Mouse (Mus musculus) E14TG2a.4 (cell line): ENCODE measurements around the gene Cilp.

Experiments used
- H3K27me3 ChIP-seq: 2 replicates; pipeline ENCODE4 v1.6.1; 2014; ENCODE audit warnings: low read length, control low read depth; ENCODE audit not compliant: insufficient read depth
- H3K36me3 ChIP-seq: 2 replicates; pipeline ENCODE4 v1.6.1; 2014; ENCODE audit warnings: low read length, control low read depth; ENCODE audit not compliant: insufficient read depth
- H3K4me1 ChIP-seq: replicated peaks from 2 replicates; pipeline ENCODE4 v1.6.1; 2014; ENCODE audit warnings: low read depth, low read length, control low read depth
- H3K4me3 ChIP-seq: replicated peaks from 2 replicates; pipeline ENCODE4 v1.5.1; 2014; ENCODE audit warnings: mild to moderate bottlenecking, low read length
- H3K9me3 ChIP-seq: 2 replicates; pipeline ENCODE4 v1.6.1; 2014; ENCODE audit warnings: low read length, control low read depth
- CTCF ChIP-seq: conservative IDR thresholded peaks from 2 replicates; pipeline ENCODE4 v1.5.1; 2014; ENCODE audit warnings: low read length
- NANOG ChIP-seq: IDR thresholded peaks from 2 replicates; pipeline ENCODE4 v1.6.1; 2014; ENCODE audit warnings: borderline replicate concordance, low read length, mixed read lengths
- POU5F1 ChIP-seq: IDR thresholded peaks from 2 replicates; pipeline ENCODE4 v1.6.1; 2014; ENCODE audit warnings: low read length, borderline replicate concordance

Gene Cilp

GRCm38 (mm10) chr9:65241973-65242372 is 23.0 kb upstream of the Cilp start:
- Histone ChIP-seq H3K4me3 (no peak overlapping the region), H3K27me3 (peaks cover 3% of the 10 kb centered on the region; the same call in 1 of the 2 replicates), H3K4me1 (peaks cover 35% of the 10 kb centered on the region), H3K36me3 (peaks cover 16% of the 10 kb centered on the region; the same call in 1 of the 2 replicates), H3K9me3 (no peaks in the 10 kb centered on the region)
- 0 out of 2 replicates have a peak, but pooled peaks have one; percentile 7 for TF ChIP-seq CTCF
- no peak for TF ChIP-seq POU5F1
- TF ChIP-seq NANOG: no peak

DNA sequence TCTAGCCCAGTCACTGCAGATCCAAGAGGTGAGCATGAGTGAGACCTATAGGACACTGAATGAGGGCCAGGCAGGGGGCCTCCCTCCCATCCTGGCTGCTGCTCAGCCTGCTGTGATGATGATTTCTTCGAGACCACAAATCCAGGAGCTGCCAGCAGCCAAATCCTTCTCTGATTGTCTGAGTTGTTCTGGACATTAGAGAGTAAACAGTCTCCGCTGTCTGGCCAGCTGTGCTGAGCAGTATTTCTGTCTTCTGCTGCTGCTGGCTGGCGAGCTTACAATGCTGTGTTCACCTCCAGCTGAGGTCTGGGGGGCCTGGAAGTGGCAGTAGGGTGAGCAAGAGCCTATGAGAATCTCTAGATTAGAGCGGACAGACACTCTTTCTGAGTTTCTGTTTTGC is 21.7 kb upstream of the Cilp start:
- peaks cover 3% of the 10 kb centered on the region; the same call in 1 of the 2 replicates for H3K36me3 ChIP-seq
- H3K27me3 ChIP-seq: peaks cover 3% of the 10 kb centered on the region; the same call in 1 of the 2 replicates
- TF ChIP-seq NANOG (no peak), POU5F1 (no peak), CTCF (no peak)
- peaks cover 42% of the 10 kb centered on the region for H3K4me1 ChIP-seq
- no peak overlapping the region for H3K4me3 ChIP-seq
- H3K9me3 ChIP-seq: no peaks in the 10 kb centered on the region

- Histone ChIP-seq H3K27me3 (peaks cover 3% of the 10 kb centered on the region; the same call in 1 of the 2 replicates), H3K9me3 (no peaks in the 10 kb centered on the region), H3K36me3 (no peaks in the 10 kb centered on the region), H3K4me1 (peaks cover 45% of the 10 kb centered on the region), H3K4me3 (no peak overlapping the region)
- TF ChIP-seq NANOG (no peak), POU5F1 (no peak), CTCF (no peak)
These were observed 20.8 kb upstream of the Cilp start for GRCm38 (mm10) chr9:65244036-65244806.

DNA sequence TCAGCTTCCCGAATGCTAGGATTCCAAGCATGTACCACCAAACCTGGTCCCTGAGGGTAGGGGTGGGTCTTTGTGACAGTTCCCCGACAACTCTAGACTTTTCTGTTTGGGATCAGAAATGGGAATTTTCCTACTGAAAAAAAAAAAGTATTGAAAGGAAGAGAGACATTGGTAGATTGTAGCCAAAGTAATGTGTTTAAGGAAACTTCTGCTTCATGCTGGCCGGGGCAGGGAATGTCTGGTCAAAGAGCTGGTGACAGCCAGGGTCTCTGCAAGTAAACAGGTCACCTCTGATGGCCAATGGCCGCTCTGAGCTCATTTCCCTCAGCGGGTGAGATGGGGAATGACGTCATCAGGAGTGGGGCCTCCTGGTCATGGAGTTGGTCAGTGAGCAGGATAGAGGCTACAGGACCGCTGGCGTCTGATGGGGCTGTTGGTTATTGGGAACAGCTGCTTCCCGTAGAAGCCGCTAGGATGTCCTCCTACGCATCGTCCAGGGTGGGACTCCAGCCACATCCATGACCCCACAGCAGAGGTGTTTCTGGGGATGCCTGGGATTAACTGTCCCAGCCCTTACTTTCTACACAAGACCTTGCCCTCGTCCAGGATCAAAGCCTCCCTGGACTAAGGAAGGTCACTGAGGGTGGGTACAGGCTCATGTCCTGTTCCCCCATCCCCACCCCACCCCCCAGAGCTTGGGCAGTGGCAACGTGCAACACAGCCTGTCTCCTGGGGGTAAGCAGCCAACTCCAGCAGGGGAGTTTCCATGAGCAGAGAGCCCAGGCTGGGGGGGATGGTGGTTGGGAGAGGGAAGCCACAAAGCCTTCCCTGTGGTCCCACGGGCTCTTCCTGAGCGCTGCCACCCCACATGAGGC is 17.2 kb upstream of the Cilp start:
- peaks cover 24% of the 10 kb centered on the region for H3K4me1 ChIP-seq
- no peak overlapping the region for H3K4me3 ChIP-seq
- H3K9me3 ChIP-seq: no peaks in the 10 kb centered on the region
- H3K36me3 ChIP-seq: no peaks in the 10 kb centered on the region
- H3K27me3 ChIP-seq: peaks cover 3% of the 10 kb centered on the region; the same call in 1 of the 2 replicates
- no peak for TF ChIP-seq POU5F1
- no peak for TF ChIP-seq NANOG
- TF ChIP-seq CTCF: no peak

DNA sequence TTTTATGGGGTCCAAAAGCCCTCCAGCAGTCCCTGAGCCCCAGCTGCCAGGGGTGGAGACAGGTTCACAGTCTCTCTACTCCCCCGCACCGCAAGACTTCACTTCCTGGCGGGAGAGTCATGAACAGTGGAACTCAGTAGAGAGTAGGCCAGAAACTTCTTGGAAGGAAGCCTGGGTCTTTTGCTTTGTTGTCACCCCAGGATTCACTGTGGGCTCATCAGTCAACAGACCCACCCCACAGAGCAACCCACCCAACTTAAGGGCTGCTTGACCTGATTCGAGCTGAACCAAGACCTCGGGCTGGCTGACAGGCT is 16.6 kb upstream of the Cilp start:
- H3K27me3 ChIP-seq: no peaks in the 10 kb centered on the region; the same call in 1 of the 2 replicates
- peaks cover 24% of the 10 kb centered on the region for H3K4me1 ChIP-seq
- no peaks in the 10 kb centered on the region for H3K9me3 ChIP-seq
- no peaks in the 10 kb centered on the region for H3K36me3 ChIP-seq
- no peak overlapping the region for H3K4me3 ChIP-seq
- TF ChIP-seq CTCF (no peak), POU5F1 (no peak), NANOG (no peak)

DNA sequence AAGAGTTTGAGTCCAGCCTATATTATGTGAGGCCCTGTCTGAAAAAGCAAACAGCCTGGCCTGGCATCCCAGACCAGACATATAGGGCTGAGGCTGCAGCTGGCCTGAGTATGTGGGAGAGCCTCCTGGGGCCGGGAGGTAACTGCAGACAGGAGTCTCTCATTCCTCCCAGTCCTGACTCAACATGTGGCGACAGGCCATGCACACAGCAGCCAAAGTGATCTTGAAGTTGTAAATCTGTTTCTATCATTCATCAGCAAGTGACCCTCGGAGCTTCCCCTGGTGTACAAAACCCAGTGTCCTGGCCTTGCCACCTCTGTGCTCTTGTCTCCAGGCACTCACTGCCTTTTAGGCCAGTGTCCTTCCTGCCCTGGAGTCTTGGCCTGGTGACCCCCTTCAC is 13.0 kb upstream of the Cilp start:
- peaks cover 28% of the 10 kb centered on the region for H3K4me1 ChIP-seq
- H3K4me3 ChIP-seq: no peak overlapping the region
- no peaks in the 10 kb centered on the region for H3K27me3 ChIP-seq
- no peaks in the 10 kb centered on the region for H3K9me3 ChIP-seq
- TF ChIP-seq POU5F1: no peak
- no peak for TF ChIP-seq NANOG
- TF ChIP-seq CTCF: no peak
- H3K36me3 ChIP-seq: no peaks in the 10 kb centered on the region

DNA sequence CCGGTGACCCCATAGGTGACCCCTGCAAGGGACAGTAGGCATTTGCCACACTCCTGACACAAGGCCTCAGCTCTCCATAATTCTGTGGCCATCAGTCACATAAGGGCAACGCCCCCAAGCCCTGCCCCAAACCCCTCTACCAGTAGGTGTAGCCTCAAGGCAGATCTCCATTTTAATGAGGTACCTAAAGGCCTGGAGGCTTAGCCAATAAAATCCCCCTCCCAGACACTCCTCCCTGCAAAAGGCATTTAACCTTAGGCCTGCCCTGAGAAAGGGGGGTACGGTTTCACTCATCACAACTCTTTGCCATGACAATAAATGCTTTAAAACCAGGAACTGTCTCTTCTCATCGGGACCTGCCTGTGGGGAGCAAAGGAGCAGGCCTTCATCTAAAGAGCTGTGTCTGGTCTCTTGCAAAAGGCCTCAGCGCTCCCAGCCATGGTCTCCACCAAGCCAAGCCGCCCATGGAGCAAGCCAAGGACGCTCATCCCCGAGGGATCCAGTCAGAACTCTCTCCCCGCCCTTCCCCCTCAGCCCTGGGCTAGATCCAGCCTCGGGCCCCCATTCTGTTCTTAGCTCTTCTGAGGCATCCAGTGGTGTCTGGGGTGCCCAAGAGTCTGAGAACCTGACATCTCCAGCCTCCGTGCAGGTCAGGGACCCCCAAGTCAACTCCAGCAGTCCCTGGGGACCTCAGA is 8.9 kb upstream of the Cilp start:
- TF ChIP-seq CTCF (no peak), POU5F1 (no peak), NANOG (no peak)
- Histone ChIP-seq H3K27me3 (peaks cover 14% of the 10 kb centered on the region), H3K36me3 (no peaks in the 10 kb centered on the region), H3K9me3 (no peaks in the 10 kb centered on the region), H3K4me1 (peaks cover 37% of the 10 kb centered on the region), H3K4me3 (peak overlapping the region; percentile 35)

GRCm38 (mm10) chr9:65257218-65257910 is 7.6 kb upstream of the Cilp start:
- TF ChIP-seq CTCF: no peak
- no peak for TF ChIP-seq NANOG
- no peak for TF ChIP-seq POU5F1
- Histone ChIP-seq H3K27me3 (peaks cover 14% of the 10 kb centered on the region), H3K4me3 (no peak overlapping the region)

More at GRCm38 (mm10) chr9:65257218-65257910, 7.6 kb upstream of the Cilp start:
- Histone ChIP-seq H3K9me3 (no peaks in the 10 kb centered on the region), H3K4me1 (peaks cover 37% of the 10 kb centered on the region), H3K36me3 (no peaks in the 10 kb centered on the region)
